Mouse (Mus musculus) ovary, postnatal 14 days (tissue): ENCODE data around the gene Tbpl1.

Source experiments
- DNase-seq: peaks from one replicate; pipeline ENCODE4 v3.0.0; 2022; ENCODE audit warnings: low spot score

The Tbpl1 gene

DNA sequence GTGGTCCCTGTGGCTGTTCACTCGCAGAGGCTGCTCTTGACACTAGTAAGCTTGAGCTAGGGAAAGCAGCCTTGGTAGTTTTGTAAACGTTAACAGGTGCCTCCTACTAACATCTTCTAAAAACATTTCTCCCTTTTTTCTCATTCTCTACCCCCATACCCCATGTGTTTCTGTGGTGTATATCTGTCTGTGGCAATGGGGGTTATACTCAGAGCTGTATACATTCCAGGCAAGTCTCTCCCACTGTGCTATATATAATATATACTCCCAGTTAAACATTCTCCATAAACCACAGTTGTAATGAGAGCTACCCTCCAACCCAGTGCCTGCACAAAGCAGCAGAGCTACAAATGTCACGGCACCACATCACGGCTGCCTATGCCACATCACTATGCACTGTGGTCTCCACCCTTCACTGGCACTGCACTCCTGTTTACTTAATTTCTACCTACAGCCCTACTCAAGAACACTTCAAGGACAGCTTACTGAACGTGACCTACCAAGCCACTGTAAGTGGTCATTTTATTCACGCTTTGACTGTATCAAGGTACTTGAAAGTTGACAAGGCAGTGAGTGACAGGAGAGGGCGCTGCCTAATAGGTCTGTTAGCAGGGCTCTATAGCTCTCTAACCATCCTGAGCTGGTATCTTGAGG lies 23.4 kb downstream of the Tbpl1 start:
- DNase-seq = no peak

GRCm38 (mm10) chr10:22703844-22704243 lies 27.9 kb downstream of the Tbpl1 start:
- DNase-seq = no peak

GRCm38 (mm10) chr10:22701485-22702315 lies 30.0 kb downstream of the Tbpl1 start:
- no peak for DNase-seq

DNA sequence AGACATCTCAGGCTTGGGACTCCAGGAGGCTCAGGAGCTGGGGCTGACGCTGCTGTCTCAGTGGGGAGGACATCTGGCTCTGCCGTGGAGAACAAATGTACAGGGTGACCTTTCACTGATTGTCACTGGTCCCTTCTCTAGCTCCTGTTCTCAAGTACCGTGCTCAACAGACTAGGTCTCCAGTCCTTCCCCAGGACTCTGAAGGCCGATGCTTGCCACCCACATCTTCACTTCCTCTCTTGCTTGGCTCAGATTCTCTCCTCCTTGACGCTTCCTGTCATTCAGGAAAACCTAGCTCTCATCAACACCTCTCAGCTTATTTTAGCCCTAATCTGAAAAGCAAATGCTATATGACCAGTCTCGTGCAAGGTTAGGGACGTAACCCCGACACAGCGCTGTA lies 31.0 kb downstream of the Tbpl1 start:
- no peak for DNase-seq

DNA sequence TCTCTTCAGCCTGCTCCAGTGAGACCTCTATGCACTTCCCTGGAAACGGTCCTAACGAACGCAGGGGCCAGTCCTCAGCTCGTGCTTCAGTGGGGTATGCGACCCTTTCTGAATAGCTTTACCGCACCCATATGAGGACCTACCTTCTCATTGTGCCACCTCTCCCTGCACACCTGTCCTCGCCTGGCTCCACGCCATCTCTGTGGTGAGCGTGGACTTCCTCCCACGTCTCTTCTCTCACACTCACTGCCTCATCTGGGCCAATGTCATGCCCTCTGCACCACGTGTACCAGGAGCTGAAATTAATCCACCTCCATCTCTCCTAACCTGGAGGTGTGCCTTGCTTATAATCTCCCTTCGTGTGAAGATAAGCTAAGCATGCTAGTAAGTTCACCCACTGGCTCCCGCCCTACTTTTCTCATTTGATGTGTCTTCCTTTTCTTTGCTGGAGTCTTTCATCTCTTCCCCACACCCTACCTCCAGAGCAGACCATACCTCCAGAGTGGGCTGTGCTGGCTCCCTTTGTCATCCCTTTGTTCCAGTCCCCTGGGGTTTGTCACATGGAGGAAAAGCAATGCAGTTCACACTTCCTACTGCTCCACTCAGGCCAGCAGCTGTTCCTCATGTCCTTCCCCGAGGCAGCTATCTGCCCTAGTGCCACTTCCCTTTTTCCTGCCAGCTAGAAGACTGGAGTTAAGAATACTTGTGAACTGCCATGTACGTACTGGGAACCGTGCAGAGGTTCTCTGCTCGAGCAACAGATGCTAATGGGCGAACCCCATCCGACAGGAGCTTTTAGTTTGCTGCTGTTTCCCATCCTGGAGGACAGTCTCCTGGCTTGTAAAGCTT lies 32.0 kb downstream of the Tbpl1 start:
- no peak for DNase-seq

- DNase-seq = no peak
Measured at GRCm38 (mm10) chr10:22698158-22698953, 33.4 kb downstream of the Tbpl1 start.

GRCm38 (mm10) chr10:22696864-22697263 lies 34.9 kb downstream of the Tbpl1 start:
- no peak for DNase-seq

GRCm38 (mm10) chr10:22696236-22696635 lies 35.5 kb downstream of the Tbpl1 start:
- no peak for DNase-seq

GRCm38 (mm10) chr10:22675848-22676630 lies 55.7 kb downstream of the Tbpl1 start:
- DNase-seq = no peak

DNA sequence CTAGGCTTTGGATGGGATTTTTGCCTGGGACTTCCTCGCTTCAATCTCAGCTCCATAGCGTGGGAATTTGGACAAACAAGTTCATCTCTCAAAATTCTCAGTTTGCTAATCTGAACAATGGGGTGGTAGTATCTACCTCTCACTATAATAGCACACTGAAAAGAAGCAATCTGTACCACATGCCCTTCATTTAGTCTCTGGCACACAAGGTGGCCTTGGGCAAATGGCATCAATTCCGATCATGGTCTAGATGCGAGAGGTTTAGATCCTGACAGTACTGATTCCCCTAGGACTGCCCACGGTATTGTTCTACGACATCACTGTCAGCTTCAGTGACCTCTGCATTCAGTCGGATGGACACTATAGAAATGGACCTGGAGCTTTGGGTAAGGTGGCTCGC lies 57.6 kb downstream of the Tbpl1 start:
- DNase-seq = no peak

DNA sequence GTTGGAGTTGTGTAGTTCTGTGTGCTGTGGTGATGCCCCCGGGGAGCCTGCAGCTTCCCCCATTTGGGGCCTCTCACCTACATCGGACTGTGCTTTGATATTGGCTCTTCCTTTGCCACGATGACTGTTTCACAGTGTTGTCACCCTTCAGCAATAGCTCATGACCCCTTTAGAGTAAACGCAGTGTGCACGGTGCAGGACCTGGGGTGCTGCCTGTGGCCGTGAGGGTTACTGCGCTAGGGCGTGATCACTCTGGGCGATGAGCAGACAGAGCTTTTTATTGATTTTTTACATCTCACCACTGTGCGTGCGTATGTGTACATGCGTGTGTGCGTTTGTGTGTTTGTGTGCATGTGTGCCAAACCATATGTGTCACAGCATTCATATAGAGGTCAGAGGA lies 63.2 kb downstream of the Tbpl1 start:
- DNase-seq = no peak

DNA sequence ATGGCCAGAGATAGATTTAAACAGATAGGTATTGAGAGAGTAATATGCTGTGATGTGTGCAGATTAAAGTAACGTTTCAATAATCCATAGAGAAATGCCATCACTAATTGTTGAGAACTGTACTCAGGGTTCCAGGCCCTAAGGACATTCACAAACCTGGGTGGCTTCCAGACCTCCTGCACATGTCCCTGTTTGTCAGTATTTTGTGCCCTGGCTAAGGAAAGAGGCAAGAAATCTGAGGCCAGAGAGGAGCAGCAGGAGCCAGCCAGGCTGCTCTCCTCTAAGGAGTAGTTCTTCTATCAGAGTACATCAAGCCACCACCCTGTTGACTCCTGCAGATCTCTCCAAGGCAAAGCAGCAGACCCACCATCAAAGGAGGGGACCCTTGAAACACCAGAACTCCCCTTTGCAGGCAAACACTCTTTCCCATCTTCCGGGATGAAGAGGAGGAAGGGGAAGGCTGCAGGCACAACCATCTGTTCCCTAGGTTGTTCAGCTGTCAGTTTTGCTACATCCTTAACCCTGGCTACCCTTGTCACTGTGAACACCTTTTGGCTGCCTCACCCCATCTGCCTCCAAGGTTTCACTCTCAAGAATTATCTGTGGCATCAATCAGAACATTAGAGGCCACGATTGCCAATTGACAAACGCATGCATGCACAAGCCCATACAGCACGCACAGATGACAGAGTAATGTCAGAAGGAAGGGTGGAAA lies 71.3 kb downstream of the Tbpl1 start:
- no peak for DNase-seq

GRCm38 (mm10) chr10:22659386-22659725 lies 72.4 kb downstream of the Tbpl1 start:
- DNase-seq = no peak

DNA sequence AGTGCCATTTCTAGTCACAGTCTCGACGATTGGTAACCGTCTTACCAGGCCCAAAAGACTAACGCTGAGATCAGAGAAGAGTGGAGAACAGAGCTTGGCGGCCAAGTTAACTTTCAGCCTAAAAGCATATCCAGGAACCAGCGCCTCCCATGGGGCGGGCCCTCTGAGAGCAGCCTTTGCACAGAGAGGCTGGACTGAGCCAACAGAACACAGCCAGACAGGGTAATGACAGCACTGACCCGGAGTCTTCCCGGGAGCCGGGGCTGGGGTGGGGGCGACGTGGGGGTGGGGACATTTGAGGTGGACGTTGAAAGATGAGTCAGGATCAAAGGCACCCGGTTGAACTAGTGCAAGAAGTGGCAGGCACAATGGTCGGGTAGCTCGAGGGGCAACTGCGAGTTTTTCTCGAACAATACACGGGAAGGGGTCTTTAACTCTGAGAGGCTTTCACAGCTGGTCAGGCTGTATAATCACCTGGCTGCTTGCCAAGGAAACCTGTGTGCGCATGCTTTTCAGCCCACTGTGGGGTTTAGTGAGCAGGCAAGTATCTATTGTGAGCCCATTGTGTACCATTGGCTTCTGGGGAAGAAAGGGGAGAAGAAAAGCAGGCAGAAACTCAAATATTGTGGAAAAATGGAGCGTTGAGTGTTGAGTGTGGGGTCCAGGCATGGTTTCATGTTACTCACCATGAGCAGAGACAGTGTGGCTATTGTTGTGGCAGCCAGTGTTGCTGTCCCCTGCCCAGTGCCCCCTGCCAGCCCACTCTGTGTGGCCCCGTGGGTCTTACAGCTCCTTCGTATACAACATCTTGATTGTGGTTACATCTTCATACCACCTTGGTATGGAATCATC lies 73.0 kb downstream of the Tbpl1 start:
- no peak for DNase-seq
